Mouse (Mus musculus) MEL (cell line): ENCODE measurements around the gene Hmgb4. TPM values are rescaled to one million over a fixed set of nuclear protein-coding genes. Genes with fewer than 3 reads are reported as not detected.

Experiments used
- DNase-seq: peaks from one replicate; pipeline ENCODE4 v3.0.0; 2011; ENCODE audit warnings: low read depth, low spot score
- H3K27ac ChIP-seq: 2 replicates; pipeline ENCODE4 v1.5.1; 2012; ENCODE audit warnings: low read depth, mild to moderate bottlenecking, control low read depth, low read length, moderate library complexity; ENCODE audit not compliant: control insufficient read depth
- H3K27me3 ChIP-seq, 2 experiments: fragments of 150-350 bp in 1 of 2; sonication (generic) in 1 of 2; 2 replicates each; pipeline ENCODE4 v1.6.1; 2012; ENCODE audit warnings: low read length in 2 of 2, mild to moderate bottlenecking in 2 of 2, improper control_type of control experiment in 1 of 2, moderate library complexity in 1 of 2; ENCODE audit not compliant: insufficient read depth in 2 of 2, control insufficient read depth in 1 of 2
- H3K36me3 ChIP-seq, 2 experiments: 2 replicates each; pipeline ENCODE4 v1.6.1; 2012 to 2014; ENCODE audit warnings: low read length in 2 of 2, improper control_type of control experiment in 1 of 2, inconsistent platforms in 1 of 2, mild to moderate bottlenecking in 1 of 2; ENCODE audit not compliant: insufficient read depth in 2 of 2, control insufficient read depth in 1 of 2
- H3K4me1 ChIP-seq, 2 experiments: fragments of 150-350 bp in 1 of 2; sonication (generic) in 1 of 2; 2 replicates each; pipeline ENCODE4 v1.6.1; 2012; ENCODE audit warnings: low read length in 2 of 2, improper control_type of control experiment in 1 of 2, mild to moderate bottlenecking in 1 of 2; ENCODE audit not compliant: insufficient read depth in 2 of 2, control insufficient read depth in 1 of 2
- H3K4me3 ChIP-seq, 2 experiments: fragments of 150-350 bp in 1 of 2; sonication (generic) in 1 of 2; 2 replicates each; pipeline ENCODE4 v1.5.1; 2012; ENCODE audit warnings: low read depth in 2 of 2, low read length in 2 of 2, mild to moderate bottlenecking in 2 of 2, moderate library complexity in 2 of 2, control low read depth in 1 of 2, improper control_type of control experiment in 1 of 2; ENCODE audit not compliant: control insufficient read depth in 1 of 2, insufficient read depth in 1 of 2
- H3K79me2 ChIP-seq: 2 replicates; pipeline ENCODE4 v1.6.1; 2012; ENCODE audit warnings: mild to moderate bottlenecking, low read length, moderate library complexity; ENCODE audit not compliant: control insufficient read depth, poor library complexity, insufficient read depth
- H3K9ac ChIP-seq: 2 replicates; pipeline ENCODE4 v1.6.1; 2012; ENCODE audit warnings: low read depth, mild to moderate bottlenecking, control low read depth, low read length, moderate library complexity; ENCODE audit not compliant: control insufficient read depth, poor library complexity, severe bottlenecking
- H3K9me3 ChIP-seq: fragments of 150-350 bp; sonication (generic); replicated peaks from 2 replicates; pipeline ENCODE4 v1.6.1; 2012; ENCODE audit warnings: mild to moderate bottlenecking, low read length, improper control_type of control experiment, moderate library complexity; ENCODE audit not compliant: insufficient read depth
- BHLHE40 ChIP-seq: IDR thresholded peaks from 2 replicates; pipeline ENCODE4 v1.6.1; 2012; ENCODE audit warnings: low read depth, mild to moderate bottlenecking, inconsistent platforms, low read length, improper control_type of control experiment, borderline replicate concordance
- CHD2 ChIP-seq: IDR thresholded peaks from 2 replicates; pipeline ENCODE4 v1.6.1; 2011; ENCODE audit warnings: low read length, improper control_type of control experiment
- E2F4 ChIP-seq: IDR thresholded peaks from 2 replicates; pipeline ENCODE4 v1.6.1; 2011; ENCODE audit warnings: low read depth, low read length, improper control_type of control experiment, borderline replicate concordance
- ELF1 ChIP-seq: IDR thresholded peaks from 2 replicates; pipeline ENCODE4 v1.6.1; 2014; ENCODE audit warnings: low read depth, mild to moderate bottlenecking, inconsistent platforms, low read length, improper control_type of control experiment, moderate library complexity
- ETS1 ChIP-seq: IDR thresholded peaks from 2 replicates; pipeline ENCODE4 v1.6.1; 2012; ENCODE audit warnings: low read depth, mild to moderate bottlenecking, inconsistent platforms, low read length, improper control_type of control experiment, moderate library complexity
- GABPA ChIP-seq: IDR thresholded peaks from 2 replicates; pipeline ENCODE4 v1.6.1; 2012; ENCODE audit warnings: low read depth, mild to moderate bottlenecking, inconsistent platforms, low read length, improper control_type of control experiment, moderate library complexity
- GATA1 ChIP-seq: IDR thresholded peaks from 2 replicates; pipeline ENCODE4 v1.6.1; 2011; ENCODE audit warnings: low read depth, low read length, improper control_type of control experiment
- JUND ChIP-seq: IDR thresholded peaks from 2 replicates; pipeline ENCODE4 v1.6.1; 2011; ENCODE audit warnings: low read depth, mild to moderate bottlenecking, improper control_type of control experiment, low read length
- KAT2A ChIP-seq: conservative IDR thresholded peaks from 2 replicates; pipeline ENCODE4 v1.6.1; 2012; ENCODE audit warnings: low read depth, low read length, improper control_type of control experiment, inconsistent platforms
- MAFK ChIP-seq: IDR thresholded peaks from 2 replicates; pipeline ENCODE4 v1.6.1; 2011; ENCODE audit warnings: low read depth, mild to moderate bottlenecking, low read length, improper control_type of control experiment, borderline replicate concordance
- MXI1 ChIP-seq: IDR thresholded peaks from 2 replicates; pipeline ENCODE4 v1.6.1; 2011; ENCODE audit warnings: mild to moderate bottlenecking, low read depth, low read length, improper control_type of control experiment
- NELFE ChIP-seq: IDR thresholded peaks from 2 replicates; pipeline ENCODE4 v1.6.1; 2011; ENCODE audit warnings: low read depth, low read length, improper control_type of control experiment
- POLR2AphosphoS2 ChIP-seq: IDR thresholded peaks from 2 replicates; pipeline ENCODE4 v1.6.1; 2011; ENCODE audit warnings: low read length, improper control_type of control experiment
- RAD21 ChIP-seq: IDR thresholded peaks from 2 replicates; pipeline ENCODE4 v1.6.1; 2011; ENCODE audit warnings: mild to moderate bottlenecking, low read depth, low read length, improper control_type of control experiment
- RCOR1 ChIP-seq: IDR thresholded peaks from 2 replicates; pipeline ENCODE4 v1.6.1; 2012; ENCODE audit warnings: low read depth, mild to moderate bottlenecking, inconsistent platforms, low read length, improper control_type of control experiment
- SIN3A ChIP-seq: IDR thresholded peaks from 2 replicates; pipeline ENCODE4 v1.6.1; 2012; ENCODE audit warnings: low read length, improper control_type of control experiment, inconsistent platforms
- SMC3 ChIP-seq: IDR thresholded peaks from 2 replicates; pipeline ENCODE4 v1.6.1; 2011; ENCODE audit warnings: low read depth, low read length, improper control_type of control experiment
- TAL1 ChIP-seq: IDR thresholded peaks from 2 replicates; pipeline ENCODE4 v1.6.1; 2012; ENCODE audit warnings: mild to moderate bottlenecking, inconsistent platforms, low read length, moderate library complexity, mixed read lengths
- TBP ChIP-seq: IDR thresholded peaks from 2 replicates; pipeline ENCODE4 v1.8.0; 2011; ENCODE audit warnings: low read depth, low read length, improper control_type of control experiment
- UBTF ChIP-seq: IDR thresholded peaks from 2 replicates; pipeline ENCODE4 v1.6.1; 2012; ENCODE audit warnings: low read depth, mild to moderate bottlenecking, inconsistent platforms, low read length, improper control_type of control experiment, moderate library complexity, borderline replicate concordance; ENCODE audit not compliant: insufficient read depth
- USF1 ChIP-seq: IDR thresholded peaks from 2 replicates; pipeline ENCODE4 v1.6.1; 2014; ENCODE audit warnings: low read depth, mild to moderate bottlenecking, inconsistent platforms, low read length, improper control_type of control experiment, moderate library complexity
- USF2 ChIP-seq, 2 experiments: IDR thresholded peaks; 2 replicates each; pipeline ENCODE4 v1.6.1; 2011 to 2012; ENCODE audit warnings: improper control_type of control experiment in 2 of 2, low read length in 2 of 2, borderline replicate concordance in 1 of 2, inconsistent platforms in 1 of 2, low read depth in 1 of 2, mild to moderate bottlenecking in 1 of 2; ENCODE audit not compliant: insufficient read depth in 1 of 2
- ZKSCAN1 ChIP-seq: IDR thresholded peaks from 2 replicates; pipeline ENCODE4 v1.6.1; 2012; ENCODE audit warnings: low read depth, mild to moderate bottlenecking, inconsistent platforms, low read length, improper control_type of control experiment, moderate library complexity
- ZMIZ1 ChIP-seq: IDR thresholded peaks from 2 replicates; pipeline ENCODE4 v1.6.1; 2012; ENCODE audit warnings: low read depth, mild to moderate bottlenecking, inconsistent platforms, low read length, improper control_type of control experiment, moderate library complexity
- ZNF384 ChIP-seq: IDR thresholded peaks from 2 replicates; pipeline ENCODE4 v1.6.1; 2012; ENCODE audit warnings: low read depth, mild to moderate bottlenecking, inconsistent platforms, low read length, improper control_type of control experiment
- polyA plus RNA-seq, 2 experiments: library from polyadenylated mRNA; stranded (reverse) in 1 of 2; unstranded in 1 of 2; fragments of >175 nt in 1 of 2; fragments of >200 nt in 1 of 2; gene quantifications; 2 replicates each; pipeline versions ENCODE4 v1.2.1 to v1.2.4; 2012; ENCODE audit warnings: low replicate concordance in 2 of 2, low read depth in 1 of 2; ENCODE audit not compliant: insufficient read length in 2 of 2, insufficient read depth in 1 of 2, missing spikeins in 1 of 2
- total RNA-seq: library from RNA; depleted of rRNA; stranded (reverse); fragments of 300-350 nt; gene quantifications from 2 replicates; pipeline ENCODE4 v1.2.3, GENCODE M21; 2012

Hmgb4 gene
- total and polyA plus RNA-seq, 3 experiments, result not detected

- Histone ChIP-seq H3K9me3 (no peaks in the 10 kb centered on the region), H3K27me3 (no peaks in the 10 kb centered on the region), H3K79me2 (no peaks in the 10 kb centered on the region), H3K27ac (no peak overlapping the region), H3K4me3 (no peak overlapping the region), H3K36me3 (no peaks in the 10 kb centered on the region), H3K9ac (no peak overlapping the region), H3K4me1 (no peaks in the 10 kb centered on the region)
- DNase-seq, result no peak
- TF ChIP-seq KAT2A, result no peak
- no peak for TF ChIP-seq CHD2
- no peak for TF ChIP-seq TAL1
- no peak for TF ChIP-seq BHLHE40
- TF ChIP-seq POLR2AphosphoS2, result no peak
- TF ChIP-seq GABPA, result no peak
- TF ChIP-seq RAD21, result no peak
- no peak for TF ChIP-seq UBTF
- TF ChIP-seq ETS1, result no peak
- TF ChIP-seq USF1, result no peak
- TF ChIP-seq MAFK, result no peak
Observed at GRCm38 (mm10) chr4:128241854-128242356, 18.9 kb downstream of the Hmgb4 start.

GRCm38 (mm10) chr4:128241075-128241853 lies 19.5 kb downstream of the Hmgb4 start:
- H3K27me3 ChIP-seq, result no peaks in the 10 kb centered on the region
- TF ChIP-seq ZNF384, result no peak
- no peak for TF ChIP-seq NELFE
- no peak for TF ChIP-seq TBP
- TF ChIP-seq GATA1, result no peak
- no peak for TF ChIP-seq BHLHE40
- no peak for TF ChIP-seq ZKSCAN1
- TF ChIP-seq SIN3A, result no peak
- no peak for TF ChIP-seq UBTF
- TF ChIP-seq ELF1, result no peak
- TF ChIP-seq RCOR1, result no peak
- TF ChIP-seq SMC3, result no peak
- no peak for TF ChIP-seq RAD21
- no peak for TF ChIP-seq JUND
- TF ChIP-seq MXI1, result no peak
- no peak for TF ChIP-seq GABPA
- no peak for TF ChIP-seq ZMIZ1
- TF ChIP-seq USF2 (IDR thresholded peaks at IDR 0.05; ENCODE audit: borderline replicate concordance in 1 of 2, insufficient read depth in 1 of 2, low read depth in 1 of 2, low read length in 2 of 2), result no peak
- TF ChIP-seq E2F4, result no peak
- no peaks in the 10 kb centered on the region for H3K9me3 ChIP-seq
- H3K27ac ChIP-seq, result no peak overlapping the region
- H3K4me3 ChIP-seq, result no peak overlapping the region
- no peak for DNase-seq
- H3K36me3 ChIP-seq, result no peaks in the 10 kb centered on the region
- H3K79me2 ChIP-seq, result no peaks in the 10 kb centered on the region
- no peaks in the 10 kb centered on the region for H3K4me1 ChIP-seq
- H3K9ac ChIP-seq, result no peak overlapping the region
